In genomic region chr7:75641415-75642177, GRCm38 (mm10) we compare ENCODE assay signal across 8 mouse cellular contexts.
DNase-seq lines count a peak whose midpoint lies in the region; ATAC-seq and TF ChIP-seq lines count a peak whose summit lies in the region.

No protein-coding gene starts in this region.

- H3K9ac ChIP-seq in hindbrain, embryonic 13.5 days = no peak overlapping the region
- no peak overlapping the region for H3K9ac ChIP-seq in midbrain, embryonic 15.5 days

- peaks cover 21% of the 10 kb centered on the region for H3K4me1 ChIP-seq in brown adipose tissue, adult 24 weeks (ENCODE audit: control insufficient read depth, insufficient read depth, insufficient read length, low read length)
- peaks cover 25% of the 10 kb centered on the region for H3K4me1 ChIP-seq in hindbrain, embryonic 13.5 days (replicated peaks)
- 0 out of 2 replicates have a peak, but pooled peaks cover 8% of the 10 kb centered on the region for H3K4me1 ChIP-seq in midbrain, embryonic 15.5 days

- TF ChIP-seq CTCF in layer of hippocampus, adult 2 months (conservative IDR thresholded peaks at IDR 0.05) = no peak

- H3K9me3 ChIP-seq in hindbrain, embryonic 13.5 days = no peaks in the 10 kb centered on the region
- no peaks in the 10 kb centered on the region for H3K9me3 ChIP-seq in midbrain, embryonic 15.5 days

- no peaks in the 10 kb centered on the region for H3K36me3 ChIP-seq in hindbrain, embryonic 13.5 days
- H3K36me3 ChIP-seq in midbrain, embryonic 15.5 days (replicated peaks) = no peaks in the 10 kb centered on the region

- H3K27me3 ChIP-seq in hindbrain, embryonic 13.5 days = no peaks in the 10 kb centered on the region
- H3K27me3 ChIP-seq in midbrain, embryonic 15.5 days (replicated peaks) = no peaks in the 10 kb centered on the region

- 55% methylated on average over 9 of the region's 9 CpGs for WGBS in hindbrain, embryonic 13.5 days
- 51% methylated on average over 9 of the region's 9 CpGs for WGBS in midbrain, embryonic 15.5 days

- peak overlapping the region; percentile 78 for H3K27ac ChIP-seq in layer of hippocampus, adult 2 months
- H3K27ac ChIP-seq in brown adipose tissue, adult 24 weeks (replicated peaks; ENCODE audit: low read depth, low read length) = peak overlapping the region; percentile 84
- peak overlapping the region; percentile 73; the same call in 1 of the 2 replicates for H3K27ac ChIP-seq in hindbrain, embryonic 13.5 days
- H3K27ac ChIP-seq in midbrain, embryonic 15.5 days = no peak overlapping the region

- peak overlapping the region; percentile 42; the same call in 1 of the 2 replicates for H3K4me3 ChIP-seq in layer of hippocampus, adult 2 months
- H3K4me3 ChIP-seq in brown adipose tissue, adult 24 weeks (ENCODE audit: insufficient read depth, low read depth, low read length) = no peak overlapping the region
- no peak overlapping the region for H3K4me3 ChIP-seq in hindbrain, embryonic 13.5 days
- H3K4me3 ChIP-seq in midbrain, embryonic 15.5 days = no peak overlapping the region

- no peak for DNase-seq in layer of hippocampus, adult 2 months (ENCODE audit: low spot score in 2 of 2)
- no peak for DNase-seq in layer of hippocampus, postnatal 36 days
- DNase-seq in thymus, adult 18-20 months = no peak
- DNase-seq in ovary, postnatal 14 days (ENCODE audit: low spot score) = no peak
- DNase-seq in kidney, adult 9 months = no peak

- ATAC-seq in hindbrain, embryonic 13.5 days (ENCODE audit: low FRiP score) = 0 out of 2 replicates have a peak, but pooled peaks have one; percentile 40
- ATAC-seq in midbrain, embryonic 15.5 days (replicated peaks) = 0 out of 2 replicates have a peak, but pooled peaks have one; percentile 49

- peak overlapping the region; percentile 56 for H3K4me2 ChIP-seq in hindbrain, embryonic 13.5 days
- H3K4me2 ChIP-seq in midbrain, embryonic 15.5 days = peak overlapping the region; percentile 66; the same call in 1 of the 2 replicates
